Mouse (Mus musculus): Measurements from ENCODE around the gene Mxra7.

GRCm38 (mm10) chr11:116869641-116870040 lies 41.8 kb upstream of the Mxra7 start:
- no peak for TF ChIP-seq CTCF (IDR thresholded peaks at IDR 0.05; ENCODE audit: insufficient read depth, low read length)
- no peak for TF ChIP-seq POLR2A (IDR thresholded peaks at IDR 0.05; ENCODE audit: borderline replicate concordance, extremely low read depth, low read depth, low read length)
